Mouse (Mus musculus) T-helper 2 cell (primary cell): ENCODE measurements at regions not wholly inside any gene's neighbourhood (a gene's known extent, or its start where the extent isn't known, plus 50 kb on each side); places are given as distances from the start of the nearest gene placed in this dataset.

Experiments
- in situ Hi-C: fragments of 300-600 bp; cut with MboI, MseI; formaldehyde crosslinking; loops from one replicate; pipeline ENCODE4 v1.15.1; 2025; ENCODE audit warnings: high pct_unique_total_duplicates

DNA sequence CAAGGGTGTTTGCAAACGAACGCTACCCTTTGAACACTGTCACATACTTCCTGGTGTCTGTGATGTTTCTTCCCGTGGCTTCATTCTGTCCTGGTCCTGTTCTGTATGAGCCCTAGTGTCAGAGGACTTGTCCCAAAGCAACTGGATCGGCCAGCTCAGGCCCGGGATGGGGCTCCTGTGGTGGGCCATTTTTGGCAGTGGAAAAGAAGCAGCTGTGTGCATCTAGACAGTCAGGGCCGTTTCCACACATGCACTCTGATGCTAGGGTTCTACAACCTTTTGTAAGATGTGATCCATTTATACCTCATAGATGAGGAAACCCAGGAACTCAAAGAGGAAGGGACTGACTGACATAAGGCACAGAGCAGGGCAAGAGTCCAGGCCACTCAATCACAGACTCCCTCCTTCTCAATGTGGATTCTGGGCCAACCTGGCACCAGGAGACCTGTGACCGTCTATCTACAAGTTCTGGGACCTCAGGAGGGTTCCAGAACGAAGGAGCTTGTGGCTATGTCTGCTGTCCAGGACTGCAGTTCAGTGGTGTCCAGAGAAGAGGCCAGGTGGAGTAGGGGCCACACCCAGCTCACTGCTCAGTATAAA, 155.2 kb downstream of the Trim29 start:
- in situ Hi-C loops: no loop called here

- in situ Hi-C loops: no loop called here
These were observed 156.2 kb downstream of the Trim29 start for GRCm38 (mm10) chr9:43466883-43467282.

DNA sequence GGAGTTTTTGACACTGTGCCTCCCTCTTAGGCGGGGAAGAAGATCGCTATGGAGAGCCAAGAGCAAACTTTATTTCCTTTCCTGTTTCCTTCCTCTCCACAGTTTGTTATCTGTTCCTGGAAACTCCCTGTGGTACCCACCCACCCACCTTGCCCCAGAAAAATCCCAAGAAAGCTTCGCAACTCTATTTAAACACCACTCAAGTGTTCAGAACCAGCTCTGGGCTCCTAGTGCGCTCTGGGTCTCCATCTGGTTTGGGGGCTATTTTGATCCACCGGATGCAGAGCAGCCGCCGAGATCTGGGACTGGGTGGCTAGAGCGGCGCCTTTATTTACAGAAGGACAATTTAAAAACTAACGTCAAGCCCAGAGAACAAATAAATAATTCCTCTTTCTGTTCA, 158.6 kb downstream of the Trim29 start:
- in situ Hi-C loops: no loop called here

DNA sequence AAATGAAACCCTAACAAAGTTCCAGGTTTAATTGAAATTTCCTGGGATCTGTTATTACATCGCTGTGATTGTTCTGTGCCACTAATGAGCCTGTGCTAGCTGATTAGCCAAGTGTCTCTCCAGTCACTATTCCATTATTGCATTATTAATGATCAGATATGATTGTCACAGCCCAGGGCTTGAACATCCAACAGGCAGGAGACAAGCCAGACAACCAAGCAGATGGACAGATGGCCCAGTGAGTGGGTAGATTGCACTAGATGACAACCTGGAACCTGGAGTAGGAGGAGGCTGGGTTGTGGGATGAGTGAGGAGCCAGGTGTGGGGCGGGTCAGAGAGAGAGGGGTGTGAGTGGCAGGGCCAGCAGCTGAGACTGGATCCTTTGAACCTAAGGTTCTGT, 161.6 kb downstream of the Trim29 start:
- in situ Hi-C loops: no loop called here

DNA sequence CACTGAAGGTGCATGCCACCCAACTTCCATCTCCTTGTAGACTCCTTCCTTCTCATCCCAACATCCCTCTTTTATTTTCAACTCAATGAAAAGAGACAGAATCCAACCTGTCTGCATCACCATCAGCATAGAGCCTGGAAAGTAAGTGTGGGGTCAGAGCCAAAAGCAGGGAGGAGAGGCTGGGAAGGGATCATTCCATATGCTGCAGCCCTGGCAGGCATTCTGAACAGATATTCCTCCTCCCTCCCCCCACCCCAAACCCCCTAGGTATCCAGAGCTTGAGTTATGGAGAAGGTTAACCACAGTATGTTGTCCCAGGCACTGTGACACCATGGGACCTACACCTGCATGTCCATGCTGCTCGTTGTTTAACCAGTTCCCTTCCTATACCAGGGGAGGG, 162.5 kb downstream of the Trim29 start:
- in situ Hi-C loops: no loop called here

DNA sequence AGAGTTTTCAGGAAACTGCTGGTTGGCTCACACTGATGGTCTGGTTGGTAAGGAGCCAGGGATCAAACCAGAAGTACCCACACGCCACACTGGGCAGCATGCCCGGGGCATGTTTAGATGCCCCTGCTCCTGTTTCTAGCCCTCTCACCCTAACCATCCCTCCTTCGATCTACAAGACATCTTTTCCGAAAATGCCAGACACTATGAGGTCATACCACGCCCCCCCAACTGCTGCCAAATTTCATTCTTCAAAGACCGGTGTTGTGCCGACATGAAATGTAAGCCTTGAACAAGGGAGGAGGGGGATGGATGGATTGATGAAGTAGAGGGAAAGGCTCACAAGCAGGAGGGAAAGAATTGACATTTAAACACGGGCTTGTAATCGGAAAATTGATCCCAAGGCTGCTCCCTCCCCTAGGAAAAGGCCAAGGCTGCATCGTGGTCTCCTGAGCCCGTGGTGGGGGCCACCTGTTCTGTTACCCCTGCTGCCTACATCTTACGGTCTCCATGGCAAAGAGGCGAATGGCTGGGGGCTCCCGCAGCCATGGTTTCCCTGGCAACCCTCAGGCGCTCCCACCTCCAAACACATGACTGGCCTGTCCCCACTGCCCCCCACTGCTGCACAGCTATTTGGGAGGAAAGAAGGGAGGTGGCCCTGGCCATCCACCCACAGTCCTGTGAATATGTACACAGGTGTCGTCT, 163.1 kb downstream of the Trim29 start:
- in situ Hi-C loops: no loop called here

DNA sequence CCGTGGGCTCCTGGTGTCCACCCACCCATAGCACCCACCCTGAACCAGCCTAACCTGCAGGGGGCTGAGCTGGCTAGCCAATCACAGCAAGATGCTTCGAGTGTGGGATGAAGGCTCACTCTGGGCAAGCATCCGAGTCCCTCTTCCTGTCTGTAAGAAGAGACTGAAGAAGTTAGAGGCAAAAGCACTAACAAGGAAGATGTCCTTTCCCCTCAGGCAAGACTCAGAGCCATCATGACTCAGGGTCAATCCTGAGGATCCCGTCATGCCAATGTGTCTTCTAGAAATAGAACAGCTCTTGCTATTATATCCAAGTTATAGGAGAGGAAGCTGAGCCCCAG, 163.6 kb downstream of the Trim29 start:
- in situ Hi-C loops: no loop called here

DNA sequence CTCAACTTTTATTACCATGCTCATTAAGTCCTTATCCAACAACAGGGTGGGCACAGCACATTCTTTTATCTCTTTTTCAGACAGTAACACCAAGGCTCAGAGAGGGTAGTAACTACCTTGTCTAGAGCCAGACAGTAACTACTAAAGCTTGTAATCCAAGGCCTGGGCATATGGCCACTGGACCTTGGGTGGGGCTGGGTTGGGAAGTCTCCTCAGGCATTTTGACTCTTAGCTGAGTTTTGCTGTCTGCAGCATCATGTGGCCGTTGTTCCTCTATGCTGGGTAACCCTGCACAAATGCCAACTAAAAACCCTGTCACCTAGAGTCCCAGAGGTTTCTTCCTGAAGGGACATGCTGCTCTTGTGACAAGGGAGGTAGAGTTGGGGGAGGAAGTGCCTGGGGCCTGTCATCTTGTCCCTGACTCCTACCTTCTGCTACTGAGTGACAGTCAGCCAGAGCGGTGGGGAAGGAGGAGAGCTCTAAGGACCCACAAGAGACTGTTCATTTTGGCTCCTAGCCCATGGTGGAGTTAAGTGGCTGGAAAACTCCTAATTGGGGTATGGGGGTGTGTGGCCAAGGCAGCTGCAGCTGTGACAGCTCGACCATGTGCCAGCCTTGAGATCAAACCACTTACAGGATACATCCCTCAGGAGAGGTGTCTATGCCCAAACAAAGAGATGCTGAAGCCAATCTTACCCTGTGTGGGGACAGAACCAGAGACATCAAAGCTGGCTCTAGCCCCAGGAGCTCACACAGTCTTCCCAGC, 170.4 kb downstream of the Trim29 start:
- in situ Hi-C loops: no loop called here

- in situ Hi-C loops: no loop called here
These were observed 171.7 kb downstream of the Trim29 start for GRCm38 (mm10) chr9:43482101-43483090.

DNA sequence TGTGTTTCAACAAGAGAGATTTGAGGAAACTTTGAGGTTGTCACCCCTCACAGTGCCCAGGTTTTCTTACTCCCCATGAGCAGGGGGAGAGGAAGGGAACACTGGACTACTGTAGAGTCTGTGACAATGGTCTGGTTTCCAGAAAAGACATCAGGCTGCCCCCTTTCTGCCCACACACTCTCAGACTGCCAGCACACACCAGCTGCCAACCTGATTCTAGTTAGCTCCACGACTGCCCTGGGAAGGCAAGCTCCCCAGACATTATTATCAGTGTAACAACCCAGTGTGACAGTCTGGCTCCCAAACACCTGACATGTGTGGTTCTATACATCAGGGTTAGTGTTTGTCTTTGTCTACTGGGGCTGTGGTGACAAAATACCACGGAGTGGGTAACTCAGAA, 172.5 kb downstream of the Trim29 start:
- in situ Hi-C loops: no loop called here

GRCm38 (mm10) chr9:43483906-43484305, 173.3 kb downstream of the Trim29 start:
- in situ Hi-C loops: no loop called here

DNA sequence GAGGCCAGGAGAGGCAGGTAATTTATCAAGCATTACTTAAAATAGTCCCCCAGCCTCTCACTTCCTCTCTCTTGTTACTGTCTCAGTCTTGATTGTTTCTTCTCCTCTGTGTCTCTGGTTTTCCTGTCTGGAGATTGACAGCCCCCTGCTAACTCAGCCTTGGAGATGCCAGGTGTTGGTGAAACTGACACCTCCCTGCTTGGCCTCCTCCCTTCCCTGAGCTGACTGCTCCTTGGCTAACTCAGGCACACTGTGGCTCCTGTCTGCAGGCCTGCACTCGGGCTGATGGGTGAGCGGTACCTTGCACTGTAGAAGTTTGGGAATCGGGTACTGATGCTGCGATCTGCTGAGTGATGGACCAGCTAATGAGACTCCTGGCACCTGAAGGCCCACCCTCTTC, 176.1 kb downstream of the Trim29 start:
- in situ Hi-C loops: no loop called here

DNA sequence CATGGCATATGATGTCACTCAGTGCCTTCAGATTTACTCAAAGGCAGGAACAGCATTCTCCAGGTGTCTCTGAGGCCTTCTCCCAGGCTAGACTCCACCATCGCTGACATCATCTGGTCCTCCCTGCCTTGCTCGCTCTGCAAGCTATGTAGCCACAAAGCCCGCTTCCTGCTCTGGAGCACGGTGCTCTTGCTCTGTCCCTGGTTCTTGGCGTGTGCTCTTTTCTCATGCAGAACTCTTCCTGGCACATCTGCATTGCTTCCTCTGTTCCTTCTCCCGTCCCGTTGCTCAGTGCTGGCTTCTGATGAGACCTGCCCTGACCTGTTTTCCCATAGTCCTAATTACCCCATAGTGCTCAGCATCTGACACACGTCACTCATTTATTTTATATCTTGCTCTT, 178.6 kb downstream of the Trim29 start:
- in situ Hi-C loops: no loop called here

DNA sequence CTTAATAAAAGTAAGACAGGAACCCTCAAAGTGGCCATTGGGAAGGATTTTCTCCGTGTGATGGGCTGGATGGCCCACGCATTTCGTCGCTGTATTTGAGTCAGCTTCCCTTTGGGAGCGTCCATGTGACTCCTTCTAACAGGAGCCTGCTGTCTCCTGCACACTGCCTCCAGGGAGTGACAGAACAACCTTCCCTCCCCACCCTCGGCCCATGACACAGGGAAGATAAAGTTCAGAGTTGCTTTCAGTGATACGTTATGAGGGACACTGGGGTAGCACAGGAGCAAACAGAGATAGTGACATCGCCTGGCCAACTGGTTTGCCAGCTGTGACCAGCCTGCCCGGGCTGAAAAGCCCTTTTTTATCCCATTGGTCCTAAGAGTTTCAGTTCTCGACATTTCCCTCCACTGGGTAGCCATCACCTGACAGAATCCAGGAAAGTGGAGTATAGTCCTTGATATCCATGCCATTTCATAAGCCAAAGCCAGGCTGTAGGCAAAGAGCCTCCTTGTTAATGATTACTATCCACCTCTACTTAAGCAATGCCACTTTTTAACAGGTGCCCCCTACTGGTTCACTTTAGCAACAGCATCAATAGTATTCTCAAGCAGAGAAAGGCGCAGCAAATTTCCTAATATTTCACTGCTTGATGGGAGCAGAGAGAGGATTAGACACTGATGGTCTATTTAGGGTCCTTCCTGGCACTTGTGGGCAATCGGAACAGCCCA, 180.5 kb downstream of the Trim29 start:
- in situ Hi-C loops: no loop called here

GRCm38 (mm10) chr9:43492236-43493000, 181.8 kb downstream of the Trim29 start:
- in situ Hi-C loops: no loop called here

DNA sequence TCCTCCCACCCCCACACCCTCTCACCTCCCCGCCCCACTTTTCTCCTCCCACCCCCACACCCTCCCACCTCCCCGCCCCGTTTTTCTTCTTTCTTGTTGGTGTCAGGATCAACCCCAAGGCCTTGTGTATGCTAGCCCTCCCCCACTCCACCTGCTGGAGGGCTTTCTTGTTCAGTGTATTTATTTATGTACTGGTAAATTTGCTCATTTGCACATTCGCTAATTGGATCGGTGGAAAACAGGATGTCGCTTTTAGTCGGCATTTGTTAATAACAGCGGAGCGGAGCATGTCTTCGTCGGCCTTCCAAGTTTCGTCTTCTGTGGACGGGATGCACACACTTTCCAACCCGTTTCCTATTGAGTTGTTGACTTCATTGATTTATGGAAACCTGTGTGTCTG, 187.9 kb downstream of the Trim29 start:
- in situ Hi-C loops: no loop called here

DNA sequence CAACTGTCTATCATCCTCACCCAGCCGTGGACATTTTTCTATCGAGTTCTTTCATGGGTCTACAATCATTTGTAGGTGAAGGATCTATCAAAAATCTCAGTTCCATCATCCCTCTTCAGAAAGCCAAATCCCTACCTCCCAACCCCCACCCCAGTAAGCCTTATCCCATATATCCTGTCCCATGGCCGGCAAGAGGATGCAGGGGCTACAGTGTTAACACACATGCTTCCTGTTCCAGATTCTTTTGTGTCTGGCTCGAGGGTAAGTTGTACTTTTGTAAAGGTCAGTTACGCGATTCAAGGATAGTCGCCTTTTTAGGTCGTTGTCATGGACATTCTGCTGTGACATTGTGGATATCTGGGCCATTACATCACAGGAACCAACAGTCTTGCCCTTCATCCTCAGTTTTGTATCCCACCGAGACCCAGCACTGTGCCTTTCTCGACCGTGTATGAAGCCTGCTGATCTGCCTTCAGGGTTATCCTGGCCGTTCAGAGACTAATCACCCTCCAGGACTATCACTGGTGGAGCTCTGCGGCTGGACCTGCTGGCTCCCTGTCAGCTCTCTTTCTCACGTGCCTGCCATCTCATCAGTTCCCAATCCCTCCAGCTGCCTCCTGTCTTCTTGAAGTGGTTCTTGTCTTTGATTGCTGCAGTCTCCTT, 193.8 kb downstream of the Trim29 start:
- in situ Hi-C loops: no loop called here

DNA sequence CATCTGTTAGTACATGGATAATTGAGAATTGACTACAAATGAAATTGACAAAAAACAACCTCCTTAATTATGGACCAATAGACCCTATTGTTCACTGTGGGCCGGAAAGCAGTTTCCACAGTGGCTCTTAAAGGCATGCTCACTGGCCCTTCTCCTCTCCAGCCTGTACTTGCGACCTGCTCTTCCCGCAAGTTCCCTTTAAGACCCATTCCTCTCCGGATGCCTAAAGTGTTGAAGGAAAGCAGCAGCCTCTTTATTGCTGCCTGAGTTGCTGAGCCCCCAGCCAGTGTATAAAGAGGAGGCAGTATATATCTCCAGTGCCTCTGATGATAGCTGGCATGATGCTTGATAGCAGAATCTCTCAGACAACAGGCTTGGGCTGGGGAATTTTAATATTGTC, 195.2 kb downstream of the Trim29 start:
- in situ Hi-C loops: no loop called here

DNA sequence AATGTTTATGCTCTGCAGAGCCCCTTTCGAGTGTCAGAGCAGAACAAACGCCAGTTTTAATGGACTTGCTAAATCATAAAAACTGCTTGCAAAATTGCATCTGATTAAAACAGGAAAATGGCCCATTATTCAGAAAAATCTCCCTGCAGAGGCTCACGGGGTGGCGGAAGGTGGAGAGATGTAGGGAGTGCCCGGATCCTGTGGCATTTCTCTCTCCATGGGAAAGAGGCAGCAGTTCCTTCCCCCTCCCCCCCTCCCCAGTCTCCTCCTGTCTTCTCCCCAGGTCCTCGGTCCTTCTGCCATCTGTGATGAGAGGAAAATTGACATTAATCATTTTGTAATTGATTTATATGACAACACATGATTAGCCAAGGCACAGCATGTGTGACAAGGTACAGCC, 195.6 kb downstream of the Trim29 start:
- in situ Hi-C loops: no loop called here

DNA sequence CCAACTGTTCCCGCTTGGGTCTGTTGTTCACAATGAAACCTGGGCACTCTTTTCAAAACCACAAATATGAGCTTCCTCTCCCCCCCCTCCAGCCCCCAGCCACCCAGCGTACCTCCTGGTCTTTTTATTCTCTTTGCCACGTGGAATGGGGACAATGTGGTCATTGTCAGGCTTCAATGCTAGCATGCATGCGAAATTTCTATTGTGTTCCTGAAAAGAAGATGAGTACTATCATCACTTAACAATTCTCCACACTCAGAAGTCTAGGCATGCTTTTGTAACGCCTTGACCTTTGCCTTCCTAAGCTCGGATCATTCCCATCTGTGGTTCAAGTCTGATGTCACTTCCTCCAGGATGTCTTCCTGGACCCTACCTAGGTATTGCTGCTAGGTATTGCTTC, 202.2 kb downstream of the Trim29 start:
- in situ Hi-C loops: no loop called here
